Mouse (Mus musculus) spleen, adult 2 months (tissue): ENCODE data around the gene Txn2.

Experiments used
- CTCF ChIP-seq: fragments of 200-500 bp; IDR thresholded peaks from 2 replicates; pipeline ENCODE4 v1.5.1; 2011; ENCODE audit warnings: mild to moderate bottlenecking, inconsistent platforms; ENCODE audit not compliant: insufficient read depth, insufficient read length, insufficient replicate concordance; ENCODE audit errors: extremely low read depth
- POLR2A ChIP-seq: fragments of 200-500 bp; IDR thresholded peaks from 2 replicates; pipeline ENCODE4 v1.6.1; 2011; ENCODE audit warnings: low read depth, low read length, inconsistent platforms

- TF ChIP-seq CTCF (no peak), POLR2A (no peak)
Measured at GRCm38 (mm10) chr15:77880738-77881137, 48.1 kb downstream of the Txn2 start.
